Mouse (Mus musculus): Measurements from ENCODE around the gene Epc2.

Epc2 gene

DNA sequence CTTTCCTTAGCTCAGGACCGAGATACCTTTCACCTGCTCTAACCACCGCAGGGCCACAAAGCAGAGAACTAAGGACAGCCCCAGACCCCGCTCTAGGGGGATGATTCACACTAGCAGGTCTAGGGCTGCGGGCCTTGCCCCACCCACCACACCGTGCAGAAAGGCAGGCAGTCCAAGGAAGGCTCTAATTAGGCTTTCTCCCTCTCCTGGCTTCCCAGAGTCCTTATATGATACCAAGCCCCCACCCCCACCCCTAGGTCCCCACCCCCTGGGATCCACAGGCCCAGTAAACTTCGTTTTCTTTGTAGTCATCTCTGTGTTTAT is 119.5 kb downstream of the Epc2 start:
- no peak for DNase-seq (ENCODE audit: low spot score)

- no peak for DNase-seq (ENCODE audit: low spot score)
Measured at GRCm38 (mm10) chr2:49571159-49571920, 120.1 kb downstream of the Epc2 start.

DNA sequence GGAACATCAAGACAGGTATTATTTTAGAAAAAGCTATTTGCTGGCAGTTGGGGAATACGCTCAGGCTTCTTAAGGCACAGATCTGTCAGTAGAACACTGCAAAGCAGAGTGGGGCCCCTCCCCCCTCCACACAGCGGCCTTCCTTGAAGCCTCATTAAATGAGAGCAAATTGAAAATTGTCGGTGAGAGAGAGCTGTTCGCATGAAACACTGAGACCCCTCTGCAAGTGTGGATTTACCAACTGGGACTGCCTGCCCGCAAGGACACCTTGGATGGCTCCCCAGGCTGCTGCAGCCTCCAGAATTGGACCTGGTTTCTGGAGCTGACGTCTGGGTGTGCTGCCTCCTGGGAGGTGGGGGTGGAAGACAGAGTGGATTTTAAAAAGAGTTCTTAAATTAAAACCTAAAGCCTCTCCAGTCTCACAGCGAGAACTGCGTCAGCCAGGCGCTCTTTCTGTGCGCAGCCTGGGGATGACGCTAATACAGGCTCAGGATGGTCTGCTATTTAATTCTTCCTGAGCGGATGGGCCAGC is 120.9 kb downstream of the Epc2 start:
- DNase-seq (ENCODE audit: low spot score) = no peak

- DNase-seq (ENCODE audit: low spot score) = no peak
Measured at GRCm38 (mm10) chr2:49572684-49573083, 121.4 kb downstream of the Epc2 start.

DNA sequence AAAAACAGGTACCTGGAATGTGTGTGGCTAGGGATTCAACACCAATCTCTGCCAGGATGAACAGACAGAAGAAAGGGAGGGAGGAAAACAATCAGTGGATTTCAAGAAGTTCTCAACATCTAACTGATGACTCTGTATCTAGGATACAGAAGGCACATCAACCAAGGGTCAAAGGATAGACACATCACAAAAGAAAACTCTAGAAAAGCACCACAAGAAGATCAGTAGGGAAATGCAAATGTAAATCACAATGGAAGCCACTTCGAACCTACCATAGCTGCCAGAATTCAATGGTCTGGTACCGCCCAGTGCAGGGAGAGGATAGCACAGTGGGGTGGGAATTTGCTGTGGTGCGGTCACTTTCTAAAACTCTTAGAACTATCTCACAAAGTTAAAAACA is 122.0 kb downstream of the Epc2 start:
- no peak for DNase-seq (ENCODE audit: low spot score)

DNA sequence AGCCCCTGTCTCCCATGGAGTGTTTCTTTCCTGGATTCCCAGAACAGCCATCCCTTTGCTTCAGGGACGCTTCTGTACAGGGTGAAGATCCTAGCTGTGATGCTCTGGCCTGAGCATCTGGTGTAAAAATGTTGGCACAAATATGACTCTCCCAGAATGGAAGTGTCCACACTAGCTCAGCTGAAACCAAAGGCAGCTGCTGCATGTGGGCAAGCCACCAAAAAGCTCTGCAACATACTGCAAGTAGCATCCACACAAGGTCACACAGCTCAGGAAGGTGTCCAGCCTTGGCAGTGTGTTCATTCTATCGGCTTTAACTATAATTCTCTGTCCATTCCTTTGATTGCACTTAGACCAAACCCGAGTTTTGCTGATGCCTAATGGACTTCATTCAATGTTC is 129.3 kb downstream of the Epc2 start:
- DNase-seq (ENCODE audit: low spot score) = no peak

- DNase-seq (ENCODE audit: low spot score) = no peak
Measured at GRCm38 (mm10) chr2:49582546-49582945, 131.3 kb downstream of the Epc2 start.

DNA sequence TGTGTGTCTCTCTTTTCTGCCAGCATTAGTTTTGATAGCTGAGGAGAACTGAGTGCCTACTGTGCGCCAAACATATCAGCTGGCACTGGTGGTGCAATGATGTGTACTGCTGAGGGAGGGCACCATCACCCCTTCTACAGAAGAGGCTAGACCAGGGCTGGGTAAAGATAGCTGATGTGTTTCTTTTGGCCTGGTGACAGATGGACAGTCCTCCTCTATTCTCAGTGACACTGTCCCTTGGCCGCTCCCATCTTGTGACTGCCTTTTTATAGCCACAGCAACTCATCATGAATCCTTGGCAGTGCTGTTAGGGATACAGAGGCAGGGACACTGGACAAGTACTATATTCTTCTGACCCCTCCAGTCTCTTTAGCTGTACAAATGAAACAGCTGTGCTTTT is 132.0 kb downstream of the Epc2 start:
- DNase-seq (ENCODE audit: low spot score) = no peak

GRCm38 (mm10) chr2:49590450-49590849 is 139.2 kb downstream of the Epc2 start:
- no peak for DNase-seq (ENCODE audit: low spot score)

DNA sequence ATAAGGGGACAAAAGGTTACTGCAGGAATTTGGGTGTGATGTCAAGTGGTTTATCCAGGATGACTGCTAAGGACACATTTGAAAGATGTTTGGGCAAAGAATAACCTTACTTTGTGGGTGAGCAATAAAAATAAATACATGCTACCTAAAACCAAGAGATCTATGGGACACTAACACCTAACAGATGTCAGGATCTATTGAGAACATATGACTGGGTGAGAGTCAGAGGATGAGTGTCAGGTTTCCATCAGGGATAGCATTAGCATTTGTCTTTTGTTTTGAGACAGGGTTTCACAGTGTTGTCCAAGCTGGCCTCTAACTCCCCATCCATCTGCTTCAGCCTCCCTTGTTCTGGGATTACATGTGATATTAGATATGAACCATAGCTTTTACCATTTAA is 141.6 kb downstream of the Epc2 start:
- DNase-seq (ENCODE audit: low spot score) = no peak

- no peak for DNase-seq (ENCODE audit: low spot score)
Measured at GRCm38 (mm10) chr2:49594886-49595285, 143.6 kb downstream of the Epc2 start.

- DNase-seq (ENCODE audit: low spot score) = no peak
Measured at GRCm38 (mm10) chr2:49596318-49596717, 145.0 kb downstream of the Epc2 start.

GRCm38 (mm10) chr2:49600021-49600681 is 148.9 kb downstream of the Epc2 start:
- DNase-seq (ENCODE audit: low spot score) = no peak

Data from ovary, postnatal 10 days (tissue).